Mouse (Mus musculus): ENCODE measurements around the gene Lrch1.

Gene Lrch1

GRCm38 (mm10) chr14:74893085-74893648, 54.5 kb downstream of the Lrch1 start:
- DNase-seq (ENCODE audit: low spot score in 2 of 2): no peak

- DNase-seq (ENCODE audit: low spot score in 2 of 2): no peak
Observed at GRCm38 (mm10) chr14:74889304-74889703, 58.4 kb downstream of the Lrch1 start.

- no peak for DNase-seq (ENCODE audit: low spot score in 2 of 2)
Observed at GRCm38 (mm10) chr14:74888103-74888502, 59.6 kb downstream of the Lrch1 start.

DNA sequence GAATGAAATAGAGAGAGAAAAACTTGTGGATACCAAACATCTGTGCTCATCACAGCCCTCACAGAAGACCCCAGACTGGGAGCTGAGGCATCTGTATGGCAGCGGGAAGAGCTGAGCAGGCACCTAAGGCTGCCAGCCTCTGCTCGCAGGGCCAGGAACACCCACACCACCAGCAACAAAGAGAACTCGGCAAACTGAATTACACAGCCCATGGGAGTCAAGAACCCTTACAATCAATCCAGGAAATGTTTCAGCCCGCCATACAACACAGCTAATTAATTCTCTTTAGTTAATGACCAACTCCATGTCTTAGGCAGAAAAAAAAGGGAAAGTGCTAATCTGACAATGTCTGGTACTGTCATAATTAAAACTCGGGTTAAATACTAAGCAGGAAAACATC, 61.2 kb downstream of the Lrch1 start:
- no peak for DNase-seq (ENCODE audit: low spot score in 2 of 2)

DNA sequence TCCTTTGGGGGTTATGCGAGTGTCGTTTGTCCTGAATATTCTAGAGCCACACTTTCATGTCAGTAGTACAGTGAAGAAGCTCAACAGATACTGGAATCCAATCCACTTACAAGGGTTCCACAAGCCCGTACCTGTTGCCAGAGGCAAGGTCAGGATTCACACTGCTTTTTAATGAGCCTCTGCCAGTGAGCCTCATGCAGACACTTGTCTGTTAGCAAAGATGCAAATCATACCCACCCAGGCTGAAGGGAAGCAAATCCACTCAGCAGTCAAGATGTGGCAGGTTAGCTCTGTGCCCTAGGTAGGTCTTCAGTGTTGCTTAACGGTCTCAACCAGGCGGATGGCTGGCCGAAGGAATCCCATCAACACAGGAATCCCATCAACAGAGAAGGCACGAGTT, 62.8 kb downstream of the Lrch1 start:
- DNase-seq (ENCODE audit: low spot score in 2 of 2): no peak

- peak; percentile 67 to 83 for DNase-seq (ENCODE audit: low spot score in 2 of 2)
Observed at GRCm38 (mm10) chr14:74884024-74884680, 63.5 kb downstream of the Lrch1 start.

DNA sequence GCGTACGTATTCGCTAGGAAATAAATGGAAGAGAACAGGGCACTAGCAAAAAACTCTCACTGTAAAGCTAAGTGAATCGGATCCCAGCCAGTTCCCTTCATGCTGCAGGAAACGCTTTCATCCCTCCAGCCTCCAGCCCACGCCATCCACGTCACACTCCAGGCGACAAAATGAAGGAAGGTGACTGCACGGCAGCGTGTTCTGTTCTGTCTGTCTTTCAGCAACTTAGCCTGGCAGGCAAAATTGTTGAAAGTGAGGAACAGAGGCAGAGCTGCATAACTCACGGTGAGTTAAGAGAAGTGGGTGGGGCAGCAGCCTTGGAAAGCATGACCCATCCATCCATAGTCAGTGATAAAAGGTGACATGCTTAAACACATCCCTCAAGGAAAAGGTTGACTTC, 64.5 kb downstream of the Lrch1 start:
- no peak for DNase-seq (ENCODE audit: low spot score in 2 of 2)

- no peak for DNase-seq (ENCODE audit: low spot score in 2 of 2)
Observed at GRCm38 (mm10) chr14:74882754-74883153, 64.9 kb downstream of the Lrch1 start.

DNA sequence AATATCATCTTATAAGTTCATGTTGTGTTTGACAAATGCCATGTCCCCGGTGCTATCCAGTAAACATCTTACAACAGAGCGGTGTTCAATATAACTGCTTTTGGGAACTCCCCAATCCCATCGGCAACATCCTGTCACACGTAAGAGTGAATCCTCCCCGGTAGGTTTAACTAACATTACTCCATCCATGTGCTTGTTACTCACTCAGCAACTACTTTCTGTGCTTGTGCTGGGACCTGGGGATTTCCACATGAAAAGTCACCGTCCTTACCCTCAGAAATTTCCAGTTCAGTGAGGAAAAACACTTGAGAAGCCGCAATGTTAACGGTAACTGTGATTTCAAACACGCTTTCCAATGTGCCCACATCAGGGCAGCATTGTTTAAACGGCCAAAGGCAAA, 66.8 kb downstream of the Lrch1 start:
- no peak for DNase-seq (ENCODE audit: low spot score in 2 of 2)

- DNase-seq (ENCODE audit: low spot score in 2 of 2): no peak
Observed at GRCm38 (mm10) chr14:74879480-74879879, 68.2 kb downstream of the Lrch1 start.

GRCm38 (mm10) chr14:74877287-74877686, 70.4 kb downstream of the Lrch1 start:
- DNase-seq (ENCODE audit: low spot score in 2 of 2): no peak

- no peak for DNase-seq (ENCODE audit: low spot score in 2 of 2)
Observed at GRCm38 (mm10) chr14:74871220-74871619, 76.5 kb downstream of the Lrch1 start.

- no peak for DNase-seq (ENCODE audit: low spot score in 2 of 2)
Observed at GRCm38 (mm10) chr14:74868902-74869230, 78.8 kb downstream of the Lrch1 start.

DNA sequence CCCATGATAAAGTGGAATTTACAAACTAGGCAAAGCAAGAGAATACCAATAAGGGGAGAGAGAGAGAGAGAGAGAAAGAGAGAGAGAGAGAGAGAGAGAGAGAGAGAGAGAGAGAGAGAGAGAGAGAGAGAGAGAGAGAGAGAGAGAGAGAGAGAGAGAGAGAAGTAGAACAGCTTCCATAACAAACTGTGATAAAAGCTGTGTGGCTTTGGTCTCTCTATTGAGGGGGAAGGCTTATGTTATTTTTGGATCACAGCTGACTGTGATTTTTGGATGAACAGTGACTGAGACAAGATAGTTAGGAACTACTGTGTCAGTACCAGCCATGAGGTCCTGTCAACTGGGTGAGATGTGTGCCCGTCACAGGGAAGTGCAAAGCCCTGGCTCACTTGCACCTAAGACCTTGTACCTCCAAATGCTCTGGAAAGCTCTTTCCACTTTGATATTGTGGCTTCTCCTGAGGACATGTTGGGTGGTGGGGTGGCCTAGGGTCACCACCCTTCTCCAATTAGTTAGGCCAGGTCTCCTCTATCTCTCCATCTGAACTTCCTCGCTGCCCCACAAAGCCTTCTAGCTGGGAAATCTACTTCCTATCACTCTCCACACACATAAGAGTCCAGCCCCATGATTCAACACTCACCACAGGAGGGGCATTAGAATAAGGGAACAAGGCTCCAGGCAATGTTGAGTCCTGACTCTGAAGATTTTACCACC, 79.3 kb downstream of the Lrch1 start:
- DNase-seq (ENCODE audit: low spot score in 2 of 2): no peak

GRCm38 (mm10) chr14:74867076-74868042, 80.3 kb downstream of the Lrch1 start:
- DNase-seq (ENCODE audit: low spot score in 2 of 2): no peak

GRCm38 (mm10) chr14:74865738-74866137, 81.9 kb downstream of the Lrch1 start:
- DNase-seq (ENCODE audit: low spot score in 2 of 2): no peak

GRCm38 (mm10) chr14:74864805-74865483, 82.7 kb downstream of the Lrch1 start:
- DNase-seq (ENCODE audit: low spot score in 2 of 2): no peak

- no peak for DNase-seq (ENCODE audit: low spot score in 2 of 2)
Observed at GRCm38 (mm10) chr14:74861456-74861855, 86.2 kb downstream of the Lrch1 start.

DNA sequence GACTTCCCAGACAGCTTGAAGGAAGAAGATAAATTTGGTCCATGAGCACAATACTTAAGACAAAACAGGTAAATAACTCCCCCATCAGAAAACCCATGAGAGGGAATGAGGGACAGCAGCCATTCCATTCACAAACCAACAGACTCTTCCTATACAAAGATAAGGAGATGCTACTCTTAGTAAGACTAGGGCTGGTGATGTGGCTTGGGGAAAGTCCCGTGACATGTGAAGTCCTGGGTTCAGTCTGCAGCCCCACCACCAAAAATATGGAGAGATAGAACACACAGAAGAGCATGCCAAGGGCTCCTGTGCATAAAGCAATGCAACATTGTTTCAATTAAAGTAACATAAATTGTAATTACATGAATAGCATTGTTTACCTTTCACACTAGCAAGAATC, 88.5 kb downstream of the Lrch1 start:
- DNase-seq (ENCODE audit: low spot score in 2 of 2): no peak

- DNase-seq (ENCODE audit: low spot score in 2 of 2): no peak
Observed at GRCm38 (mm10) chr14:74855429-74855828, 92.2 kb downstream of the Lrch1 start.

- DNase-seq (ENCODE audit: low spot score in 2 of 2): peak in 1 of 2 experiments; percentile 20
Observed at GRCm38 (mm10) chr14:74853759-74854100, 93.9 kb downstream of the Lrch1 start.
